8 mouse cellular contexts compared by ENCODE assay signal in the genomic region with DNA sequence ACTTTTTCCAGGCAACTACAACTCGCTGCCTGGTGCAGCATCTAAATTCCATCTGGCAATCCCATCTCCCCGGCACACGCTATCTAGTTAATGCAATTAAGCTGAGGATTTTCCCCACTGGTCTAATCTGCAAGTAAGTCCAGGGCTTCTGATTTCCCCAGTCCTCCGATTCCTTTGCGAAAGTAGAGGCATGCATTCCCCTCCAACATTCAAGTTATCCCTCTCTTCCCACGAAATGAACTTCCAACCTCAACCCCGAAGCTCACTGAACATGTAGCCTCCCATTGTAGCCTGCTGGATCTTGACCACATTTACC. TPM values are rescaled to one million over a fixed set of nuclear protein-coding genes. Genes with fewer than 3 reads are reported as not detected.
DNase-seq lines count a peak whose midpoint lies in the region; ATAC-seq and TF ChIP-seq lines count a peak whose summit lies in the region.

No protein-coding gene starts in this region.

- TF ChIP-seq POLR2A in embryonic fibroblast, embryonic 13.5 days (IDR thresholded peaks at IDR 0.05; ENCODE audit: low read depth, low read length) = no peak

- no peak overlapping the region for H3K9ac ChIP-seq in intestine, postnatal 0 days (ENCODE audit: low read depth, low read length)
- peak overlapping the region; percentile 96 for H3K9ac ChIP-seq in neural tube, embryonic 13.5 days

- H3K4me1 ChIP-seq in embryonic fibroblast, embryonic 13.5 days (ENCODE audit: control insufficient read depth, insufficient read depth, low read length) = no peaks in the 10 kb centered on the region
- 0 out of 2 replicates have a peak, but pooled peaks cover 4% of the 10 kb centered on the region for H3K4me1 ChIP-seq in intestine, postnatal 0 days (replicated peaks; ENCODE audit: control insufficient read depth, insufficient read depth, low read length)
- peaks cover 46% of the 10 kb centered on the region for H3K4me1 ChIP-seq in neural tube, embryonic 13.5 days (replicated peaks)

- ATAC-seq in intestine, postnatal 0 days = no peak
- ATAC-seq in neural tube, embryonic 13.5 days (ENCODE audit: low read depth) = no peak

- WGBS in intestine, postnatal 0 days = 2% methylated on average over 7 of the region's 7 CpGs
- WGBS in neural tube, embryonic 13.5 days = 1% methylated on average over 7 of the region's 7 CpGs

- peak overlapping the region; percentile 73 for H3K27ac ChIP-seq in layer of hippocampus, adult 2 months
- no peak overlapping the region for H3K27ac ChIP-seq in embryonic fibroblast, embryonic 13.5 days (ENCODE audit: insufficient read depth, low read length)
- H3K27ac ChIP-seq in intestine, postnatal 0 days (ENCODE audit: low read depth, low read length) = no peak overlapping the region
- peak overlapping the region; percentile 96 for H3K27ac ChIP-seq in neural tube, embryonic 13.5 days (replicated peaks)

- H3K4me2 ChIP-seq in intestine, postnatal 0 days (replicated peaks; ENCODE audit: low read depth) = peak overlapping the region; percentile 75
- H3K4me2 ChIP-seq in neural tube, embryonic 13.5 days = peak overlapping the region; percentile 93

- H3K36me3 ChIP-seq in intestine, postnatal 0 days (ENCODE audit: control insufficient read depth, insufficient read depth) = no peaks in the 10 kb centered on the region
- H3K36me3 ChIP-seq in neural tube, embryonic 13.5 days = no peaks in the 10 kb centered on the region

- peak overlapping the region; percentile 69 for H3K4me3 ChIP-seq in layer of hippocampus, adult 2 months
- H3K4me3 ChIP-seq in embryonic fibroblast, embryonic 13.5 days (ENCODE audit: insufficient read depth, low read length) = peak overlapping the region; percentile 26
- H3K4me3 ChIP-seq in intestine, postnatal 0 days (ENCODE audit: low read depth, low read length) = peak overlapping the region; percentile 43
- peak overlapping the region; percentile 86 for H3K4me3 ChIP-seq in neural tube, embryonic 13.5 days

- no peak for DNase-seq in layer of hippocampus, adult 2 months (ENCODE audit: low spot score in 2 of 2)
- DNase-seq in layer of hippocampus, postnatal 36 days = no peak
- no peak for DNase-seq in embryo, embryonic 9.5 days (ENCODE audit: extremely low spot score)
- DNase-seq in natural killer cell, adult 2 months (ENCODE audit: low spot score in 2 of 2) = no peak
- DNase-seq in adrenal gland, postnatal 25 days = no peak

- H3K27me3 ChIP-seq in intestine, postnatal 0 days (replicated peaks; ENCODE audit: control insufficient read depth, insufficient read depth, low read length) = peaks cover 62% of the 10 kb centered on the region
- peaks cover 8% of the 10 kb centered on the region; the same call in 1 of the 2 replicates for H3K27me3 ChIP-seq in neural tube, embryonic 13.5 days

- H3K9me3 ChIP-seq in intestine, postnatal 0 days (ENCODE audit: control insufficient read depth) = no peaks in the 10 kb centered on the region
- H3K9me3 ChIP-seq in neural tube, embryonic 13.5 days = no peaks in the 10 kb centered on the region

- no peak for TF ChIP-seq CTCF in layer of hippocampus, adult 2 months (conservative IDR thresholded peaks at IDR 0.05)
- TF ChIP-seq CTCF in embryonic fibroblast, embryonic 13.5 days (IDR thresholded peaks at IDR 0.05; ENCODE audit: borderline replicate concordance, insufficient read depth, low read length) = no peak
- TF ChIP-seq CTCF in intestine, postnatal 0 days (IDR thresholded peaks at IDR 0.05; ENCODE audit: low read depth) = no peak

RNA-seq across cellular contexts. Expression of a gene that starts 25.3 kb away (rescaled TPM):
- total RNA-seq in layer of hippocampus, adult 2 months (2021) = 100 to 1,000 TPM in 1 of 2 experiments, 10 to 100 TPM in 1; 89.2 to 108 TPM
- 100 to 1,000 TPM in 1 of 2 experiments, 10 to 100 TPM in 1; 96.3 to 106 TPM for total RNA-seq in layer of hippocampus, postnatal 36 days (2021)
- 2.0 and 4.5 TPM in 2 replicates for polyA plus RNA-seq in embryonic fibroblast, embryonic 13.5 days (2011; ENCODE audit: insufficient read length, low read depth, missing spikeins)
- 0.94 and 1.1 TPM in 2 replicates for polyA plus RNA-seq in intestine, postnatal 0 days (2015; fragmentation: Nextera tagmentation; extraction: Ambion mirVana)
- polyA plus RNA-seq in neural tube, embryonic 13.5 days (2015; fragmentation: Nextera tagmentation; extraction: Ambion mirVana) = 150 and 162 TPM in 2 replicates
- 1.2 and 2.9 TPM in 2 replicates for total RNA-seq in adrenal gland, postnatal 25 days (2021)

Comparison
In these comparisons a context has a peak if more than half of its experiments do, and no peak if none do; other contexts are left out.
1. H3K27ac ChIP-seq: peak in layer of hippocampus, adult 2 months (single experiment) and neural tube, embryonic 13.5 days (single experiment); none in embryonic fibroblast, embryonic 13.5 days (single experiment) and intestine, postnatal 0 days (single experiment).
2. H3K4me3 ChIP-seq: peak in every context shown above with its lines; median percentile 86 in neural tube, embryonic 13.5 days; 69 in layer of hippocampus, adult 2 months; 43 in intestine, postnatal 0 days; 26 in embryonic fibroblast, embryonic 13.5 days.
3. RNA of a gene that starts 25.3 kb away (total RNA-seq): 89.2 to 108 TPM in layer of hippocampus, adult 2 months and 96.3 to 106 TPM in layer of hippocampus, postnatal 36 days; 1.2 to 2.9 TPM in adrenal gland, postnatal 25 days; every median in the first group is over 10 times any median in the second.